Mouse (Mus musculus) midbrain, embryonic 15.5 days (tissue): Measurements from ENCODE around the gene Nkd2. TPM values are rescaled to one million over a fixed set of nuclear protein-coding genes. Genes with fewer than 3 reads are reported as not detected.
A peak's percentile ranks its signal among the peaks of the same experiment; 100 is the strongest.

Source experiments
- ATAC-seq: fragments of 200-750 bp; cut with Nextera tagmentation; replicated peaks from 2 replicates; pipeline ENCODE4 v1.8.0; 2017; ENCODE audit warnings: moderate TSS enrichment
- H3K27ac ChIP-seq: fragments of 300-500 bp; sonication (generic); 2 replicates; pipeline ENCODE4 v1.5.1; 2015; ENCODE audit warnings: mild to moderate bottlenecking, inconsistent platforms
- H3K27me3 ChIP-seq: fragments of 300-500 bp; sonication (generic); replicated peaks from 2 replicates; pipeline ENCODE4 v1.6.1; 2015; ENCODE audit warnings: inconsistent platforms
- H3K36me3 ChIP-seq: fragments of 300-500 bp; sonication (generic); replicated peaks from 2 replicates; pipeline ENCODE4 v1.6.1; 2015; ENCODE audit warnings: inconsistent platforms
- H3K4me1 ChIP-seq: fragments of 300-500 bp; sonication (generic); 2 replicates; pipeline ENCODE4 v1.6.1; 2015; ENCODE audit warnings: inconsistent platforms
- H3K4me2 ChIP-seq: fragments of 300-500 bp; sonication (generic); 2 replicates; pipeline ENCODE4 v1.6.1; 2015; ENCODE audit warnings: inconsistent platforms, mild to moderate bottlenecking, moderate library complexity
- H3K4me3 ChIP-seq: fragments of 300-500 bp; sonication (generic); 2 replicates; pipeline ENCODE4 v1.5.1; 2015; ENCODE audit warnings: mild to moderate bottlenecking, inconsistent platforms
- H3K9ac ChIP-seq: fragments of 300-500 bp; sonication (generic); 2 replicates; pipeline ENCODE4 v1.6.1; 2015; ENCODE audit warnings: mild to moderate bottlenecking, inconsistent platforms
- H3K9me3 ChIP-seq: fragments of 300-500 bp; sonication (generic); 2 replicates; pipeline ENCODE4 v1.6.1; 2016; ENCODE audit warnings: inconsistent platforms
- WGBS: fragments of 180-500 bp; shearing (Covaris S2); methylation state at CpG from one replicate; pipeline ENCODE4 v1.1.7; 2015; ENCODE audit warnings: mixed read lengths; 5-methylcytosine and 5-hydroxymethylcytosine counted together
- polyA plus RNA-seq: library from polyadenylated mRNA; unstranded; fragments of >200 nt; fragmentation: Nextera tagmentation; extraction: Ambion mirVana; gene quantifications from 2 replicates; pipeline ENCODE4 v1.2.1, GENCODE M21; 2015

The Nkd2 gene
- polyA plus RNA-seq, 1 experiment from 2014 or later: 16.9 TPM

GRCm38 (mm10) chr13:73812936-73813335 is 34.5 kb downstream of the Nkd2 start:
- WGBS: 87% methylated on average over 3 of the region's 3 CpGs
- H3K4me2 ChIP-seq: no peak overlapping the region
- H3K36me3 ChIP-seq: no peaks in the 10 kb centered on the region
- no peak overlapping the region for H3K9ac ChIP-seq
- H3K27ac ChIP-seq: no peak overlapping the region
- H3K4me3 ChIP-seq: no peak overlapping the region
- no peak for ATAC-seq
- no peaks in the 10 kb centered on the region for H3K9me3 ChIP-seq
- H3K4me1 ChIP-seq: no peaks in the 10 kb centered on the region
- no peaks in the 10 kb centered on the region for H3K27me3 ChIP-seq

GRCm38 (mm10) chr13:73804914-73805313 is 42.5 kb downstream of the Nkd2 start:
- Histone ChIP-seq H3K36me3 (no peaks in the 10 kb centered on the region), H3K4me2 (no peak overlapping the region), H3K9me3 (no peaks in the 10 kb centered on the region), H3K9ac (no peak overlapping the region), H3K4me1 (no peaks in the 10 kb centered on the region), H3K27me3 (no peaks in the 10 kb centered on the region), H3K27ac (no peak overlapping the region), H3K4me3 (no peak overlapping the region)
- no peak for ATAC-seq
- 95% methylated on average over 5 of the region's 5 CpGs for WGBS

- no peak for ATAC-seq
- Histone ChIP-seq H3K27ac (no peak overlapping the region), H3K4me2 (no peak overlapping the region), H3K9ac (no peak overlapping the region), H3K9me3 (no peaks in the 10 kb centered on the region), H3K27me3 (no peaks in the 10 kb centered on the region), H3K4me1 (no peaks in the 10 kb centered on the region), H3K36me3 (no peaks in the 10 kb centered on the region), H3K4me3 (no peak overlapping the region)
- WGBS: 93% methylated on average over 8 of the region's 8 CpGs
Measured at GRCm38 (mm10) chr13:73803450-73804178, 43.8 kb downstream of the Nkd2 start.

- H3K36me3 ChIP-seq: no peaks in the 10 kb centered on the region
- ATAC-seq: no peak
Measured at GRCm38 (mm10) chr13:73799110-73799509, 48.3 kb downstream of the Nkd2 start.

GRCm38 (mm10) chr13:73793171-73793570 is 54.3 kb downstream of the Nkd2 start:
- H3K4me2 ChIP-seq: no peak overlapping the region
- H3K27me3 ChIP-seq: no peaks in the 10 kb centered on the region
- no peaks in the 10 kb centered on the region for H3K9me3 ChIP-seq
- no peak overlapping the region for H3K9ac ChIP-seq
- no peak overlapping the region for H3K4me3 ChIP-seq
- no peak overlapping the region for H3K27ac ChIP-seq
- H3K36me3 ChIP-seq: no peaks in the 10 kb centered on the region
- no peak for ATAC-seq
- WGBS: 98% methylated on average over 5 of the region's 5 CpGs
- no peaks in the 10 kb centered on the region for H3K4me1 ChIP-seq

More at GRCm38 (mm10) chr13:73799110-73799509, 48.3 kb downstream of the Nkd2 start:
- Histone ChIP-seq H3K4me3 (no peak overlapping the region), H3K9ac (no peak overlapping the region), H3K27me3 (no peaks in the 10 kb centered on the region), H3K4me2 (no peak overlapping the region), H3K27ac (no peak overlapping the region), H3K4me1 (no peaks in the 10 kb centered on the region), H3K9me3 (no peaks in the 10 kb centered on the region)
- 87% methylated on average over 5 of the region's 5 CpGs for WGBS

GRCm38 (mm10) chr13:73792176-73792575 is 55.3 kb downstream of the Nkd2 start:
- no peak for ATAC-seq
- H3K4me3 ChIP-seq: no peak overlapping the region
- no peaks in the 10 kb centered on the region for H3K4me1 ChIP-seq
- no peaks in the 10 kb centered on the region for H3K9me3 ChIP-seq
- H3K27ac ChIP-seq: no peak overlapping the region
- no peaks in the 10 kb centered on the region for H3K27me3 ChIP-seq
- no peak overlapping the region for H3K9ac ChIP-seq
- no peaks in the 10 kb centered on the region for H3K36me3 ChIP-seq
- no peak overlapping the region for H3K4me2 ChIP-seq
- WGBS: 97% methylated on average over 4 of the region's 4 CpGs

GRCm38 (mm10) chr13:73782486-73782885 is 64.9 kb downstream of the Nkd2 start:
- Histone ChIP-seq H3K9me3 (no peaks in the 10 kb centered on the region), H3K27ac (no peak overlapping the region), H3K27me3 (no peaks in the 10 kb centered on the region), H3K36me3 (no peaks in the 10 kb centered on the region), H3K4me3 (no peak overlapping the region), H3K4me2 (no peak overlapping the region), H3K4me1 (no peaks in the 10 kb centered on the region), H3K9ac (no peak overlapping the region)
- no peak for ATAC-seq
- 36% methylated on average over 5 of the region's 5 CpGs for WGBS

GRCm38 (mm10) chr13:73777578-73777977 is 69.9 kb downstream of the Nkd2 start:
- Histone ChIP-seq H3K36me3 (no peaks in the 10 kb centered on the region), H3K9ac (no peak overlapping the region), H3K4me1 (peaks cover 10% of the 10 kb centered on the region; the same call in 1 of the 2 replicates), H3K27me3 (no peaks in the 10 kb centered on the region), H3K9me3 (no peaks in the 10 kb centered on the region), H3K4me2 (no peak overlapping the region), H3K4me3 (no peak overlapping the region), H3K27ac (no peak overlapping the region)
- no peak for ATAC-seq
- WGBS: 89% methylated on average over 3 of the region's 3 CpGs

GRCm38 (mm10) chr13:73775786-73776185 is 71.6 kb downstream of the Nkd2 start:
- no peak overlapping the region for H3K4me3 ChIP-seq
- no peak overlapping the region for H3K9ac ChIP-seq
- 88% methylated on average over 4 of the region's 4 CpGs for WGBS

GRCm38 (mm10) chr13:73773519-73774205 is 73.8 kb downstream of the Nkd2 start:
- Histone ChIP-seq H3K36me3 (no peaks in the 10 kb centered on the region), H3K9me3 (no peaks in the 10 kb centered on the region), H3K4me2 (no peak overlapping the region), H3K9ac (no peak overlapping the region), H3K4me3 (no peak overlapping the region), H3K4me1 (peaks cover 12% of the 10 kb centered on the region; the same call in 1 of the 2 replicates), H3K27ac (no peak overlapping the region), H3K27me3 (no peaks in the 10 kb centered on the region)
- 44% methylated on average over 4 of the region's 4 CpGs for WGBS
- peak; percentile 65 for ATAC-seq

More at GRCm38 (mm10) chr13:73775786-73776185, 71.6 kb downstream of the Nkd2 start:
- H3K36me3 ChIP-seq: no peaks in the 10 kb centered on the region
- peaks cover 12% of the 10 kb centered on the region; the same call in 1 of the 2 replicates for H3K4me1 ChIP-seq
- H3K4me2 ChIP-seq: no peak overlapping the region
- no peak overlapping the region for H3K27ac ChIP-seq
- no peaks in the 10 kb centered on the region for H3K9me3 ChIP-seq
- no peaks in the 10 kb centered on the region for H3K27me3 ChIP-seq
- no peak for ATAC-seq

GRCm38 (mm10) chr13:73772655-73773054 is 74.8 kb downstream of the Nkd2 start:
- H3K4me2 ChIP-seq: no peak overlapping the region
- no peaks in the 10 kb centered on the region for H3K36me3 ChIP-seq
- no peak overlapping the region for H3K27ac ChIP-seq
- ATAC-seq: no peak
- H3K4me3 ChIP-seq: no peak overlapping the region
- no peaks in the 10 kb centered on the region for H3K9me3 ChIP-seq
- WGBS: 74% methylated on average over 2 of the region's 2 CpGs
- H3K4me1 ChIP-seq: peaks cover 12% of the 10 kb centered on the region; the same call in 1 of the 2 replicates
- no peaks in the 10 kb centered on the region for H3K27me3 ChIP-seq
- no peak overlapping the region for H3K9ac ChIP-seq

GRCm38 (mm10) chr13:73771131-73771530 is 76.3 kb downstream of the Nkd2 start:
- Histone ChIP-seq H3K9me3 (no peaks in the 10 kb centered on the region), H3K4me3 (no peak overlapping the region), H3K27ac (no peak overlapping the region), H3K36me3 (no peaks in the 10 kb centered on the region), H3K27me3 (no peaks in the 10 kb centered on the region), H3K4me1 (peaks cover 12% of the 10 kb centered on the region; the same call in 1 of the 2 replicates), H3K9ac (no peak overlapping the region), H3K4me2 (no peak overlapping the region)
- ATAC-seq: no peak
- 55% methylated on average over 3 of the region's 3 CpGs for WGBS
